Mouse (Mus musculus): ENCODE measurements at regions not wholly inside any gene's neighbourhood (a gene's known extent, or its start where the extent isn't known, plus 50 kb on each side); places are given as distances from the start of the nearest gene placed in this dataset.

DNA sequence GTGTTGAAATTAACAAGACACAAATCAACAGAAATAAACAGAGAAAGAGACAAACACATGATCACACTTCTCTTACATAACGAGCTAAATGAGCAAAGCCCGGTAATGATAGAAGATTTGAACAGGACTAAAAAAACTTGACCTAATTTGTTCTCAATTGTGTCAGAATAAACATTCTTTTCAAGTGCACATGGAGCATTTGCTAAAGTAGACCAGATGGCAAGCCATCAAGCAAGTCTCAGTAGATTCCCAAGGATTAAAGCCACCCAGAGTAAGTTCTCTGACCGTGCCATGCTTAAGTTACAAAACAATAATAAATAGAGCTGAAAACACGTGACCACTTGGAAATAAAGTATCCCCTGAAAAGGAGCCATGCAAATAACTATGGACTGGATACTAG, 269.9 kb upstream of the Mgmt start:
- TF ChIP-seq CEBPB (IDR thresholded peaks at IDR 0.05; ENCODE audit: low read depth) (no peak), CTCF (IDR thresholded peaks at IDR 0.05; ENCODE audit: control insufficient read depth, insufficient read depth, insufficient read length) (no peak), MAX (IDR thresholded peaks at IDR 0.05) (no peak), MYOD1 (IDR thresholded peaks at IDR 0.05; ENCODE audit: control insufficient read depth, insufficient read length, low read depth) (no peak), FOSL1 (IDR thresholded peaks at IDR 0.05; ENCODE audit: insufficient read depth, low read length, poor library complexity, severe bottlenecking) (no peak)
